Mouse (Mus musculus) heart, embryonic 15.5 days (tissue): ENCODE results near the gene Cep83. TPM values are rescaled to one million over a fixed set of nuclear protein-coding genes. Genes with fewer than 3 reads are reported as not detected.
A peak's percentile ranks its signal among the peaks of the same experiment; 100 is the strongest.

Experiments
- ATAC-seq: fragments of 200-750 bp; cut with Nextera tagmentation; replicated peaks from 2 replicates; pipeline ENCODE4 v1.8.0; 2017; ENCODE audit warnings: low read depth, moderate TSS enrichment; ENCODE audit not compliant: insufficient number of reproducible peaks, insufficient read depth, low FRiP score
- H3K27ac ChIP-seq: fragments of 300-500 bp; sonication (generic); 2 replicates; pipeline ENCODE4 v1.5.1; 2015; ENCODE audit warnings: mild to moderate bottlenecking, inconsistent platforms
- H3K27me3 ChIP-seq: fragments of 300-500 bp; sonication (generic); 2 replicates; pipeline ENCODE4 v1.6.1; 2015; ENCODE audit warnings: inconsistent platforms
- H3K36me3 ChIP-seq: fragments of 300-500 bp; sonication (generic); 2 replicates; pipeline ENCODE4 v1.6.1; 2015; ENCODE audit warnings: mild to moderate bottlenecking, inconsistent platforms
- H3K4me1 ChIP-seq: fragments of 300-500 bp; sonication (generic); replicated peaks from 2 replicates; pipeline ENCODE4 v1.6.1; 2015; ENCODE audit warnings: inconsistent platforms
- H3K4me2 ChIP-seq: fragments of 300-500 bp; sonication (generic); 2 replicates; pipeline ENCODE4 v1.6.1; 2015; ENCODE audit warnings: inconsistent platforms, mild to moderate bottlenecking, moderate library complexity
- H3K4me3 ChIP-seq: fragments of 300-500 bp; sonication (generic); 2 replicates; pipeline ENCODE4 v1.5.1; 2015; ENCODE audit warnings: mild to moderate bottlenecking, inconsistent platforms
- H3K9ac ChIP-seq: fragments of 300-500 bp; sonication (generic); 2 replicates; pipeline ENCODE4 v1.6.1; 2015; ENCODE audit warnings: mild to moderate bottlenecking, inconsistent platforms
- H3K9me3 ChIP-seq: fragments of 300-500 bp; sonication (generic); replicated peaks from 2 replicates; pipeline ENCODE4 v1.6.1; 2016; ENCODE audit warnings: inconsistent platforms
- WGBS: fragments of 180-500 bp; shearing (Covaris S2); methylation state at CpG from one replicate; pipeline ENCODE4 v1.1.7; 2015; ENCODE audit warnings: mixed read lengths; 5-methylcytosine and 5-hydroxymethylcytosine counted together
- polyA plus RNA-seq: library from polyadenylated mRNA; unstranded; fragments of >200 nt; fragmentation: Nextera tagmentation; extraction: Ambion mirVana; gene quantifications from 2 replicates; pipeline ENCODE4 v1.2.1, GENCODE M21; 2015

Gene Cep83
- 16.3 and 17.8 TPM in 2 replicates for polyA plus RNA-seq

GRCm38 (mm10) chr10:94688420-94689175 is at the start of gene Cep83:
Cep83 (plus strand) TSS chr10:94688654.
- WGBS: under 1% methylated on average over 84 of the region's 86 CpGs
- Histone ChIP-seq H3K9ac (peak within 1 kb of the TSS; percentile 98), H3K36me3 (no peaks in the 10 kb centered on the region), H3K9me3 (no peaks in the 10 kb centered on the region), H3K4me1 (peaks cover 9% of the 10 kb centered on the region), H3K4me3 (peak within 1 kb of the TSS; percentile 90), H3K4me2 (peak within 1 kb of the TSS; percentile 78), H3K27me3 (no peaks in the 10 kb centered on the region), H3K27ac (peak within 1 kb of the TSS; percentile 97)
- ATAC-seq: peak; percentile 98

- Histone ChIP-seq H3K36me3 (no peaks in the 10 kb centered on the region), H3K27me3 (no peaks in the 10 kb centered on the region), H3K4me3 (no peak overlapping the region), H3K9ac (no peak overlapping the region), H3K27ac (no peak overlapping the region), H3K4me2 (no peak overlapping the region), H3K9me3 (no peaks in the 10 kb centered on the region), H3K4me1 (no peaks in the 10 kb centered on the region)
- 62% methylated on average over 5 of the region's 5 CpGs for WGBS
- ATAC-seq: no peak
Observed at GRCm38 (mm10) chr10:94639281-94639680, 49.2 kb upstream of the Cep83 start.

GRCm38 (mm10) chr10:94640067-94640466 is 48.4 kb upstream of the Cep83 start:
- no peaks in the 10 kb centered on the region for H3K27me3 ChIP-seq
- no peak overlapping the region for H3K4me2 ChIP-seq
- H3K4me1 ChIP-seq: no peaks in the 10 kb centered on the region
- H3K4me3 ChIP-seq: no peak overlapping the region
- no peaks in the 10 kb centered on the region for H3K36me3 ChIP-seq
- H3K27ac ChIP-seq: no peak overlapping the region
- no peak for ATAC-seq
- 76% methylated on average over 5 of the region's 5 CpGs for WGBS
- no peak overlapping the region for H3K9ac ChIP-seq
- no peaks in the 10 kb centered on the region for H3K9me3 ChIP-seq

GRCm38 (mm10) chr10:94664036-94664435 is 24.4 kb upstream of the Cep83 start:
- 66% methylated on average over 3 of the region's 3 CpGs for WGBS
- H3K4me1 ChIP-seq: no peaks in the 10 kb centered on the region

GRCm38 (mm10) chr10:94664455-94664854 is 24.0 kb upstream of the Cep83 start:
- no peaks in the 10 kb centered on the region for H3K27me3 ChIP-seq

More at GRCm38 (mm10) chr10:94664036-94664435, 24.4 kb upstream of the Cep83 start:
- ATAC-seq: no peak
- Histone ChIP-seq H3K4me3 (no peak overlapping the region), H3K36me3 (no peaks in the 10 kb centered on the region), H3K9me3 (no peaks in the 10 kb centered on the region), H3K27me3 (no peaks in the 10 kb centered on the region), H3K27ac (no peak overlapping the region), H3K9ac (no peak overlapping the region), H3K4me2 (no peak overlapping the region)

GRCm38 (mm10) chr10:94668147-94668546 is 20.3 kb upstream of the Cep83 start:
- Histone ChIP-seq H3K27ac (no peak overlapping the region), H3K9me3 (no peaks in the 10 kb centered on the region), H3K27me3 (no peaks in the 10 kb centered on the region), H3K9ac (no peak overlapping the region), H3K36me3 (no peaks in the 10 kb centered on the region), H3K4me2 (no peak overlapping the region), H3K4me3 (no peak overlapping the region), H3K4me1 (no peaks in the 10 kb centered on the region)
- ATAC-seq: no peak

More at GRCm38 (mm10) chr10:94664455-94664854, 24.0 kb upstream of the Cep83 start:
- 86% methylated on average over 7 of the region's 7 CpGs for WGBS
- no peak for ATAC-seq
- Histone ChIP-seq H3K27ac (no peak overlapping the region), H3K9ac (no peak overlapping the region), H3K9me3 (no peaks in the 10 kb centered on the region), H3K4me3 (no peak overlapping the region), H3K36me3 (no peaks in the 10 kb centered on the region), H3K4me2 (no peak overlapping the region), H3K4me1 (no peaks in the 10 kb centered on the region)

GRCm38 (mm10) chr10:94687801-94688419 is 544 bp upstream of the Cep83 start:
- Histone ChIP-seq H3K9me3 (no peaks in the 10 kb centered on the region), H3K9ac (peak overlapping the region; percentile 98), H3K4me1 (peaks cover 9% of the 10 kb centered on the region), H3K27ac (peak overlapping the region; percentile 97), H3K36me3 (no peaks in the 10 kb centered on the region), H3K27me3 (no peaks in the 10 kb centered on the region), H3K4me3 (peak overlapping the region; percentile 90), H3K4me2 (peak overlapping the region; percentile 78)
- 2% methylated on average over 16 of the region's 20 CpGs for WGBS
- ATAC-seq: peak; percentile 75

GRCm38 (mm10) chr10:94689176-94689510 is 689 bp downstream of the Cep83 start:
- ATAC-seq: no peak
- H3K4me2 ChIP-seq: peak overlapping the region; percentile 78
- H3K9ac ChIP-seq: peak overlapping the region; percentile 98
- peak overlapping the region; percentile 90 for H3K4me3 ChIP-seq
- no peaks in the 10 kb centered on the region for H3K27me3 ChIP-seq
- H3K36me3 ChIP-seq: no peaks in the 10 kb centered on the region
- 2% methylated on average over 7 of the region's 7 CpGs for WGBS
- peak overlapping the region; percentile 97 for H3K27ac ChIP-seq
- H3K4me1 ChIP-seq: peaks cover 9% of the 10 kb centered on the region
- H3K9me3 ChIP-seq: no peaks in the 10 kb centered on the region

- no peak for ATAC-seq
- Histone ChIP-seq H3K9ac (no peak overlapping the region), H3K4me3 (no peak overlapping the region), H3K4me2 (0 out of 2 replicates have a peak overlapping the region, but pooled peaks have one; percentile 1), H3K4me1 (peaks cover 9% of the 10 kb centered on the region), H3K27me3 (no peaks in the 10 kb centered on the region), H3K9me3 (no peaks in the 10 kb centered on the region), H3K27ac (no peak overlapping the region), H3K36me3 (no peaks in the 10 kb centered on the region)
- WGBS: 63% methylated on average over 1 of the region's 1 CpGs
Observed at GRCm38 (mm10) chr10:94690376-94690775, 1.9 kb downstream of the Cep83 start.

GRCm38 (mm10) chr10:94692163-94692562 is 3.7 kb downstream of the Cep83 start:
- Histone ChIP-seq H3K36me3 (no peaks in the 10 kb centered on the region), H3K27ac (no peak overlapping the region), H3K4me2 (no peak overlapping the region), H3K9ac (no peak overlapping the region), H3K4me1 (peaks cover 9% of the 10 kb centered on the region), H3K9me3 (no peaks in the 10 kb centered on the region), H3K4me3 (no peak overlapping the region), H3K27me3 (no peaks in the 10 kb centered on the region)
- no peak for ATAC-seq
- WGBS: 91% methylated on average over 4 of the region's 4 CpGs

- no peak for ATAC-seq
- Histone ChIP-seq H3K4me2 (no peak overlapping the region), H3K4me1 (peaks cover 7% of the 10 kb centered on the region), H3K9me3 (no peaks in the 10 kb centered on the region), H3K4me3 (no peak overlapping the region), H3K36me3 (no peaks in the 10 kb centered on the region), H3K27ac (no peak overlapping the region), H3K27me3 (no peaks in the 10 kb centered on the region), H3K9ac (no peak overlapping the region)
- 77% methylated on average over 4 of the region's 4 CpGs for WGBS
Observed at GRCm38 (mm10) chr10:94705643-94706258, 17.3 kb downstream of the Cep83 start.
